Mouse (Mus musculus): Measurements from ENCODE around the gene Gm11237.
A peak's percentile ranks its signal among the peaks of the same experiment; 100 is the strongest.
"Not testable (repeated sequence)": the region's sequence is repeated elsewhere in the genome, so short reads cannot be mapped to it uniquely, and the experiment has no call there.

Gm11237 gene

GRCm38 (mm10) chr4:73622684-73623083, at the start of gene Gm11237:
Gene Gm11237, plus strand, starts transcription at chr4:73622984.
- DNase-seq (ENCODE audit: extremely low spot score) = not testable (repeated sequence)

GRCm38 (mm10) chr4:73599248-73599647, 23.5 kb upstream of the Gm11237 start:
- DNase-seq (ENCODE audit: extremely low spot score) = peak; percentile 19

DNA sequence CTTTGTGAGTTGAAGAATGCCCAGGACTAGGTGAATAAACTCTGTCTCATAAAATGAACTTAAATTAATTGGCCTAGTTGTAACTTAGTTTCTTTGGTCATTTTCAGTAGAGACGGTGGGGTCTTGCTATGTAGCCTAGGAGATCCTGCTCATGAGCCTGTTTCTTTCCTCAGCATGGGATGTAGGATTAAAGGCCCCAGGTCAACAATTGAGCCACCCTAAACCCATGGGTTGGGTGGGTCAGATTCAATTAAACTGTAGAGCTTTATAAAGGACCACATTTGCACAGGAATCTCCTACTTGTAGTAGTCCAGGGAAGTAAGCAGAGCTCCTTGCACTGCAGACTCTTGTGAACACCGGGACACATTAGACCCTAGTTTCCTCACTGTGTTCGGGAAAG, 15.2 kb upstream of the Gm11237 start, which contains the start of gene Gm11238:
Gm11238 (plus strand) TSS at position 301 of the 400 bp plus-strand sequence.
- DNase-seq (ENCODE audit: extremely low spot score) = not testable (repeated sequence)

- DNase-seq (ENCODE audit: extremely low spot score) = not testable (repeated sequence)
These were observed 15.0 kb downstream of the Gm11237 start, which contains the start of gene Gm11236 for GRCm38 (mm10) chr4:73637821-73638220. Gene Gm11236, plus strand, starts transcription at chr4:73638121.

DNA sequence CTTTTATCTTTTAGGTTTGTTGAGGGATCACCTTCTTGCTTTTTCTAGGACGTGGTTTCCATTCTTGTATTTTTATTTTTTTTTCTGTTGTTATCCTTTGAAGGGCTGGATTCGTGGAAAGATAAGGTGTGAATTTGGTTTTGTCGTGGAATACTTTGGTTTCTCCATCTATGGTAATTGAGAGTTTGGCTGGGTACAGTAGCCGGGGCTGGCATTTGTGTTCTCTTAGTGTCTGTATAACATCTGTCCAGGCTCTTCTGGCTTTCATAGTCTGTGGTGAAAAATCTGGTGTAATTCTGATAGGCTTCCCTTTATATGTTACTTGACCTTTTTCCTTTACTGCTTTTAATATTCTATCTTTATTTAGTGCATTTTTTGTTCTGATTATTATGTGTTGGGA, 39.1 kb downstream of the Gm11237 start:
- DNase-seq (ENCODE audit: extremely low spot score) = not testable (repeated sequence)

DNA sequence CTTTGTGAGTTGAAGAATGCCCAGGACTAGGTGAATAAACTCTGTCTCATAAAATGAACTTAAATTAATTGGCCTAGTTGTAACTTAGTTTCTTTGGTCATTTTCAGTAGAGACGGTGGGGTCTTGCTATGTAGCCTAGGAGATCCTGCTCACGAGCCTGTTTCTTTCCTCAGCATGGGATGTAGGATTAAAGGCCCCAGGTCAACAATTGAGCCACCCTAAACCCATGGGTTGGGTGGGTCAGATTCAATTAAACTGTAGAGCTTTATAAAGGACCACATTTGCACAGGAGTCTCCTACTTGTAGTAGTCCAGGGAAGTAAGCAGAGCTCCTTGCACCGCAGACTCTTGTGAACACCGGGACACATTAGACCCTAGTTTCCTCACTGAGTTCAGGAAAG, 45.3 kb downstream of the Gm11237 start, which contains the start of gene Gm11239:
Gm11239 (plus strand) TSS at position 301 of the 400 bp plus-strand sequence.
- DNase-seq (ENCODE audit: extremely low spot score) = not testable (repeated sequence)

All from embryo, embryonic 9.5 days (tissue).